Mouse (Mus musculus): ENCODE measurements around the gene Slc29a3.
A peak's percentile ranks its signal among the peaks of the same experiment; 100 is the strongest.
"Not testable (repeated sequence)": the region's sequence is repeated elsewhere in the genome, so short reads cannot be mapped to it uniquely, and the experiment has no call there.

Slc29a3 gene

GRCm38 (mm10) chr10:60762126-60762525 is 9.5 kb upstream of the Slc29a3 start:
- no peak for DNase-seq

GRCm38 (mm10) chr10:60760377-60760776 is 7.8 kb upstream of the Slc29a3 start:
- peak; percentile 91 for DNase-seq

GRCm38 (mm10) chr10:60756992-60757391 is 4.4 kb upstream of the Slc29a3 start:
- DNase-seq: peak; percentile 79

- DNase-seq: no peak
Measured at GRCm38 (mm10) chr10:60756146-60756545, 3.6 kb upstream of the Slc29a3 start.

GRCm38 (mm10) chr10:60753941-60754340 is 1.3 kb upstream of the Slc29a3 start:
- peak; percentile 59 for DNase-seq

- peak; percentile 31 for DNase-seq
Measured at GRCm38 (mm10) chr10:60753261-60753660, 667 bp upstream of the Slc29a3 start.

GRCm38 (mm10) chr10:60747667-60748212 is 4.9 kb downstream of the Slc29a3 start:
- DNase-seq: peak; percentile 58

GRCm38 (mm10) chr10:60746512-60746911 is 6.1 kb downstream of the Slc29a3 start:
- no peak for DNase-seq

- no peak for DNase-seq
Measured at GRCm38 (mm10) chr10:60744543-60745290, 7.9 kb downstream of the Slc29a3 start.

- DNase-seq: no peak
Measured at GRCm38 (mm10) chr10:60743681-60744080, 8.9 kb downstream of the Slc29a3 start.

- no peak for DNase-seq
Measured at GRCm38 (mm10) chr10:60742942-60743341, 9.7 kb downstream of the Slc29a3 start.

GRCm38 (mm10) chr10:60742296-60742695 is 10.3 kb downstream of the Slc29a3 start:
- not testable (repeated sequence) for DNase-seq

GRCm38 (mm10) chr10:60741435-60741834 is 11.2 kb downstream of the Slc29a3 start:
- no peak for DNase-seq

- no peak for DNase-seq
Measured at GRCm38 (mm10) chr10:60739619-60740363, 12.8 kb downstream of the Slc29a3 start.

GRCm38 (mm10) chr10:60737886-60738640 is 14.5 kb downstream of the Slc29a3 start:
- no peak for DNase-seq

GRCm38 (mm10) chr10:60737169-60737728 is 15.3 kb downstream of the Slc29a3 start:
- no peak for DNase-seq

- no peak for DNase-seq
Measured at GRCm38 (mm10) chr10:60735737-60736136, 16.9 kb downstream of the Slc29a3 start.

- DNase-seq: peak; percentile 65
Measured at GRCm38 (mm10) chr10:60733471-60733870, 19.1 kb downstream of the Slc29a3 start.

- no peak for DNase-seq
Measured at GRCm38 (mm10) chr10:60732397-60732861, 20.2 kb downstream of the Slc29a3 start.

GRCm38 (mm10) chr10:60731742-60732141 is 20.9 kb downstream of the Slc29a3 start:
- DNase-seq: no peak

GRCm38 (mm10) chr10:60727301-60727700 is 25.3 kb downstream of the Slc29a3 start:
- no peak for DNase-seq

GRCm38 (mm10) chr10:60726896-60727295 is 25.7 kb downstream of the Slc29a3 start:
- DNase-seq: no peak

GRCm38 (mm10) chr10:60724496-60724895 is 28.1 kb downstream of the Slc29a3 start:
- no peak for DNase-seq
